Mouse (Mus musculus): Measurements from ENCODE around the gene Farp1. TPM values are rescaled to one million over a fixed set of nuclear protein-coding genes. Genes with fewer than 3 reads are reported as not detected.

Farp1 gene
- total and polyA plus RNA-seq, 3 experiments, result 6.4 to 11.1 (median 10.9) TPM

- Histone ChIP-seq H3K4me3 (no peak overlapping the region), H3K4me1 (ENCODE audit: control insufficient read depth, insufficient read depth, low read length) (0 out of 2 replicates have a peak, but pooled peaks cover 1% of the 10 kb centered on the region), H3K27me3 (ENCODE audit: control insufficient read depth, insufficient read depth, low read length) (no peaks in the 10 kb centered on the region), H3K36me3 (ENCODE audit: control insufficient read depth, insufficient read depth, low read length) (no peaks in the 10 kb centered on the region), H3K9ac (ENCODE audit: low read depth, low read length) (no peak overlapping the region), H3K27ac (peak overlapping the region; percentile 59), H3K79me2 (replicated peaks; ENCODE audit: control insufficient read depth, insufficient read depth, low read length) (no peaks in the 10 kb centered on the region)
- intact Hi-C loops (cut with DNase I), result no loop called here
- TF ChIP-seq CTCF (IDR thresholded peaks at IDR 0.05), result no peak
- TF ChIP-seq EP300 (IDR thresholded peaks at IDR 0.05; ENCODE audit: insufficient read depth, low read depth, low read length), result no peak
- TF ChIP-seq POLR2A (IDR thresholded peaks at IDR 0.05; ENCODE audit: insufficient read depth, low read depth, low read length), result no peak
- peak in 1 of 2 experiments; percentile 43 for DNase-seq
- 60% methylated on average over 14 of the region's 14 CpGs for WGBS
Measured at GRCm38 (mm10) chr14:121246048-121246731, 211.2 kb downstream of the Farp1 start.

GRCm38 (mm10) chr14:121247287-121247686, 212.3 kb downstream of the Farp1 start:
- no peaks in the 10 kb centered on the region for H3K79me2 ChIP-seq (replicated peaks; ENCODE audit: control insufficient read depth, insufficient read depth, low read length)
- no peak overlapping the region for H3K9ac ChIP-seq (ENCODE audit: low read depth, low read length)
- intact Hi-C loops (cut with DNase I), result no loop called here
- no peak for DNase-seq
- no peaks in the 10 kb centered on the region for H3K36me3 ChIP-seq (ENCODE audit: control insufficient read depth, insufficient read depth, low read length)
- no peak overlapping the region for H3K4me3 ChIP-seq
- H3K4me1 ChIP-seq (ENCODE audit: control insufficient read depth, insufficient read depth, low read length), result 0 out of 2 replicates have a peak, but pooled peaks cover 1% of the 10 kb centered on the region
- 76% methylated on average over 7 of the region's 7 CpGs for WGBS
- H3K27me3 ChIP-seq (ENCODE audit: control insufficient read depth, insufficient read depth, low read length), result no peaks in the 10 kb centered on the region
- no peak for TF ChIP-seq POLR2A (IDR thresholded peaks at IDR 0.05; ENCODE audit: insufficient read depth, low read depth, low read length)
- TF ChIP-seq CTCF (IDR thresholded peaks at IDR 0.05), result no peak
- no peak for TF ChIP-seq EP300 (IDR thresholded peaks at IDR 0.05; ENCODE audit: insufficient read depth, low read depth, low read length)
- no peak overlapping the region for H3K27ac ChIP-seq

GRCm38 (mm10) chr14:121248346-121248745, 213.3 kb downstream of the Farp1 start:
- 74% methylated on average over 5 of the region's 5 CpGs for whole genome bisulfite sequencing
- H3K4me1 ChIP-seq (ENCODE audit: control insufficient read depth, insufficient read depth, low read length), result 0 out of 2 replicates have a peak, but pooled peaks cover 1% of the 10 kb centered on the region
- H3K9ac ChIP-seq (ENCODE audit: low read depth, low read length), result no peak overlapping the region
- intact Hi-C loops (cut with DNase I), result no loop called here
- H3K4me3 ChIP-seq, result no peak overlapping the region
- no peaks in the 10 kb centered on the region for H3K79me2 ChIP-seq (replicated peaks; ENCODE audit: control insufficient read depth, insufficient read depth, low read length)
- TF ChIP-seq CTCF (IDR thresholded peaks at IDR 0.05) (no peak), EP300 (IDR thresholded peaks at IDR 0.05; ENCODE audit: insufficient read depth, low read depth, low read length) (no peak), POLR2A (IDR thresholded peaks at IDR 0.05; ENCODE audit: insufficient read depth, low read depth, low read length) (no peak)
- no peaks in the 10 kb centered on the region for H3K27me3 ChIP-seq (ENCODE audit: control insufficient read depth, insufficient read depth, low read length)
- no peaks in the 10 kb centered on the region for H3K36me3 ChIP-seq (ENCODE audit: control insufficient read depth, insufficient read depth, low read length)
- no peak for DNase-seq
- no peak overlapping the region for H3K27ac ChIP-seq

GRCm38 (mm10) chr14:121251099-121251498, 216.1 kb downstream of the Farp1 start:
- DNase-seq, result no peak
- Histone ChIP-seq H3K79me2 (replicated peaks; ENCODE audit: control insufficient read depth, insufficient read depth, low read length) (no peaks in the 10 kb centered on the region), H3K4me1 (ENCODE audit: control insufficient read depth, insufficient read depth, low read length) (0 out of 2 replicates have a peak, but pooled peaks cover 1% of the 10 kb centered on the region), H3K9ac (ENCODE audit: low read depth, low read length) (no peak overlapping the region), H3K27me3 (ENCODE audit: control insufficient read depth, insufficient read depth, low read length) (no peaks in the 10 kb centered on the region), H3K27ac (no peak overlapping the region), H3K36me3 (ENCODE audit: control insufficient read depth, insufficient read depth, low read length) (no peaks in the 10 kb centered on the region), H3K4me3 (no peak overlapping the region)
- WGBS, result 69% methylated on average over 5 of the region's 5 CpGs
- TF ChIP-seq EP300 (IDR thresholded peaks at IDR 0.05; ENCODE audit: insufficient read depth, low read depth, low read length) (no peak), CTCF (IDR thresholded peaks at IDR 0.05) (no peak), POLR2A (IDR thresholded peaks at IDR 0.05; ENCODE audit: insufficient read depth, low read depth, low read length) (no peak)
- intact Hi-C loops (cut with DNase I), result no loop called here

GRCm38 (mm10) chr14:121251708-121252107, 216.7 kb downstream of the Farp1 start:
- 79% methylated on average over 4 of the region's 4 CpGs for WGBS
- Histone ChIP-seq H3K4me1 (ENCODE audit: control insufficient read depth, insufficient read depth, low read length) (0 out of 2 replicates have a peak, but pooled peaks cover 1% of the 10 kb centered on the region), H3K36me3 (ENCODE audit: control insufficient read depth, insufficient read depth, low read length) (no peaks in the 10 kb centered on the region), H3K4me3 (no peak overlapping the region), H3K27me3 (ENCODE audit: control insufficient read depth, insufficient read depth, low read length) (no peaks in the 10 kb centered on the region), H3K9ac (ENCODE audit: low read depth, low read length) (no peak overlapping the region), H3K79me2 (replicated peaks; ENCODE audit: control insufficient read depth, insufficient read depth, low read length) (no peaks in the 10 kb centered on the region), H3K27ac (no peak overlapping the region)
- DNase-seq, result no peak
- no peak for TF ChIP-seq CTCF (IDR thresholded peaks at IDR 0.05)
- no peak for TF ChIP-seq POLR2A (IDR thresholded peaks at IDR 0.05; ENCODE audit: insufficient read depth, low read depth, low read length)
- no peak for TF ChIP-seq EP300 (IDR thresholded peaks at IDR 0.05; ENCODE audit: insufficient read depth, low read depth, low read length)
- intact Hi-C loops (cut with DNase I), result no loop called here

GRCm38 (mm10) chr14:121252542-121252941, 217.5 kb downstream of the Farp1 start:
- Histone ChIP-seq H3K79me2 (replicated peaks; ENCODE audit: control insufficient read depth, insufficient read depth, low read length) (no peaks in the 10 kb centered on the region), H3K9ac (ENCODE audit: low read depth, low read length) (no peak overlapping the region), H3K27ac (no peak overlapping the region), H3K4me3 (no peak overlapping the region), H3K4me1 (ENCODE audit: control insufficient read depth, insufficient read depth, low read length) (0 out of 2 replicates have a peak, but pooled peaks cover 1% of the 10 kb centered on the region), H3K27me3 (ENCODE audit: control insufficient read depth, insufficient read depth, low read length) (no peaks in the 10 kb centered on the region), H3K36me3 (ENCODE audit: control insufficient read depth, insufficient read depth, low read length) (no peaks in the 10 kb centered on the region)
- 88% methylated on average over 10 of the region's 10 CpGs for WGBS
- intact Hi-C loops (cut with DNase I), result no loop called here
- DNase-seq, result no peak
- TF ChIP-seq POLR2A (IDR thresholded peaks at IDR 0.05; ENCODE audit: insufficient read depth, low read depth, low read length), result no peak
- no peak for TF ChIP-seq CTCF (IDR thresholded peaks at IDR 0.05)
- no peak for TF ChIP-seq EP300 (IDR thresholded peaks at IDR 0.05; ENCODE audit: insufficient read depth, low read depth, low read length)

Measured in heart, adult 2 months (tissue).